Mouse (Mus musculus) midbrain, embryonic 13.5 days (tissue): Measurements from ENCODE around the gene Ncf2. TPM values are rescaled to one million over a fixed set of nuclear protein-coding genes. Genes with fewer than 3 reads are reported as not detected.

ENCODE experiments used
- ATAC-seq: fragments of 200-750 bp; cut with Nextera tagmentation; 2 replicates; pipeline ENCODE4 v1.8.0; 2017; ENCODE audit warnings: mild to moderate bottlenecking, moderate TSS enrichment, moderate library complexity
- H3K27ac ChIP-seq: fragments of 300-500 bp; sonication (generic); 2 replicates; pipeline ENCODE4 v1.5.1; 2015; ENCODE audit warnings: inconsistent platforms, mild to moderate bottlenecking, moderate library complexity
- H3K27me3 ChIP-seq: fragments of 300-500 bp; sonication (generic); 2 replicates; pipeline ENCODE4 v1.6.1; 2015; ENCODE audit warnings: mild to moderate bottlenecking, inconsistent platforms
- H3K36me3 ChIP-seq: fragments of 300-500 bp; sonication (generic); 2 replicates; pipeline ENCODE4 v1.6.1; 2015; ENCODE audit warnings: mild to moderate bottlenecking, inconsistent platforms
- H3K4me1 ChIP-seq: fragments of 300-500 bp; sonication (generic); replicated peaks from 2 replicates; pipeline ENCODE4 v1.6.1; 2015; ENCODE audit warnings: inconsistent platforms
- H3K4me2 ChIP-seq: fragments of 300-500 bp; sonication (generic); replicated peaks from 2 replicates; pipeline ENCODE4 v1.6.1; 2015; ENCODE audit warnings: moderate library complexity, mild to moderate bottlenecking, inconsistent platforms
- H3K4me3 ChIP-seq: fragments of 300-500 bp; sonication (generic); replicated peaks from 2 replicates; pipeline ENCODE4 v1.5.1; 2015; ENCODE audit warnings: mild to moderate bottlenecking, inconsistent platforms
- H3K9ac ChIP-seq: fragments of 300-500 bp; sonication (generic); replicated peaks from 2 replicates; pipeline ENCODE4 v1.6.1; 2015; ENCODE audit warnings: mild to moderate bottlenecking, inconsistent platforms
- H3K9me3 ChIP-seq: fragments of 300-500 bp; sonication (generic); 2 replicates; pipeline ENCODE4 v1.6.1; 2016; ENCODE audit warnings: mild to moderate bottlenecking, inconsistent platforms
- WGBS: fragments of 180-500 bp; shearing (Covaris S2); methylation state at CpG from one replicate; pipeline ENCODE4 v1.1.7; 2015; 5-methylcytosine and 5-hydroxymethylcytosine counted together
- polyA plus RNA-seq: library from polyadenylated mRNA; unstranded; fragments of >200 nt; fragmentation: Nextera tagmentation; extraction: Ambion mirVana; gene quantifications from 2 replicates; pipeline ENCODE4 v1.2.1, GENCODE M21; 2015

The Ncf2 gene
- polyA plus RNA-seq, 1 experiment from 2014 or later: 3.0 TPM

DNA sequence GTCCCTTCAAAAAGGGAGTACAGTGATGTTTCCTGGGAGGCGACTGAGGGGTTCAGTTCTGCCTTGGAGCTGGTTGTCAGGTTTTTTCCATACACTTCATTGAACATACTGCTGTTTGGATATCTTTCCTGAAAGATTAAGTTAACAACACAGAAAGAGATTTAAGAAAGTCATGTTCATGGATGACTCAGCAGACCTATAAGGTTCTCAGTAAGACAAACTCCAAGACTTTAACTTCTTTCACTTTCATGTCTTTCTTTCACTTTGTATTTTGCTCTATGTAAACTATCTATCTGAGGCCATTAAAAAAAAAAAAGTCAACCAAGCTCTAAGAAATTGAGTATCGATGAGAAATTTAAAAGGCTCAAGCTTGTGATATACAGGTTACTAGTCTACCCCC, 41.1 kb downstream of the Ncf2 start:
- no peak for ATAC-seq
- no peak overlapping the region for H3K9ac ChIP-seq
- H3K9me3 ChIP-seq: no peaks in the 10 kb centered on the region
- H3K27ac ChIP-seq: no peak overlapping the region
- no peaks in the 10 kb centered on the region for H3K4me1 ChIP-seq
- no peak overlapping the region for H3K4me2 ChIP-seq
- no peak overlapping the region for H3K4me3 ChIP-seq
- WGBS: 92% methylated on average over 2 of the region's 2 CpGs
- no peaks in the 10 kb centered on the region for H3K27me3 ChIP-seq
- peaks cover 86% of the 10 kb centered on the region for H3K36me3 ChIP-seq

DNA sequence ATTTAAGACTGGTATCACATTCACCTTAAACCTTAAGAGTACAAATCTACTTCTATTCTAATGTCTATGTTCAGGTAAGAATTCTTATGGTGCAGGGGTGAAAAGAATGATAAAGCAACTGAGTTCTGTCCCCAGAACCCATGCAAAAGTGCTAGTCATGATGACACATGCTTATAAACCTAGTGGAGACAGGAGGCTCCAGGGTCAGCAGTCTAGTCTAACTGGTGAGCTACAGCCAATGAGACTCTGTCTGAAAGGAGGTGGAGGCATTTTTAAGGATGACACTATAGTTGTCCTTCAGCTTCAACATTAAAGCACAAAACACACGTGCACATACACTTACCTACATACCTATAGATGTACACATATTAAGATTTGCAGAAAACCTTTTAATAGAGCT, 44.6 kb downstream of the Ncf2 start:
- no peak overlapping the region for H3K27ac ChIP-seq

DNA sequence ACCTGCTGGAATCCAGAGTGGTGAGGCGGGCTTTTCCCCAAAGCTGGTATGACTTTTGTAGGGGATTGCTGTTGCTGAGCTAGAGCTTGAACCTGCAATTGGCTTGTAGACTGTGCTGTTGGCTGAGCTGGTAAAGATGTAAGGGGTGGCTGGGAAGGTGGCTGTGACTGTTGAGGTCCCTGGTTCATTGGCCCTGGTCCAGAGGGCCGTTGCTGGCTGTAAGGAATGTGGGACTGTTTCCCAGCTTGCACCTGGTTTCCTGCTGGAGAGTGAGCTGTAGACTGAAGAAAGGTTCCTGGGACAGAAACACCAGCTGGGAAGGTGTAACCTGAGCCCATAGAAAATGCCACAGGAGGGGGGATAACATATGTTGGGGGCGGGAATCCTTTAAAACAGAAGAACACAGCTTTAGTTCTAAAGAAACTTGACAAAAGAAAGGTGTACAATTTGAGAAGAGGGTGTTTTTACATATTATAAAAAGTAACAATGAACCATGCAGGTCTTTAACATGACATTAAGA, 45.3 kb downstream of the Ncf2 start:
- no peak for ATAC-seq
- Histone ChIP-seq H3K27me3 (no peaks in the 10 kb centered on the region), H3K4me2 (no peak overlapping the region), H3K4me3 (no peak overlapping the region), H3K36me3 (peaks cover 80% of the 10 kb centered on the region), H3K9me3 (no peaks in the 10 kb centered on the region), H3K4me1 (no peaks in the 10 kb centered on the region), H3K27ac (no peak overlapping the region), H3K9ac (no peak overlapping the region)
- WGBS: 87% methylated on average over 3 of the region's 3 CpGs

More for the DNA sequence above, 44.6 kb downstream of the Ncf2 start:
- H3K27me3 ChIP-seq: no peaks in the 10 kb centered on the region
- H3K4me3 ChIP-seq: no peak overlapping the region
- peaks cover 83% of the 10 kb centered on the region for H3K36me3 ChIP-seq
- WGBS: 100% methylated on average over 1 of the region's 1 CpGs
- H3K4me2 ChIP-seq: no peak overlapping the region
- ATAC-seq: no peak
- H3K9me3 ChIP-seq: no peaks in the 10 kb centered on the region
- H3K9ac ChIP-seq: no peak overlapping the region
- H3K4me1 ChIP-seq: no peaks in the 10 kb centered on the region

DNA sequence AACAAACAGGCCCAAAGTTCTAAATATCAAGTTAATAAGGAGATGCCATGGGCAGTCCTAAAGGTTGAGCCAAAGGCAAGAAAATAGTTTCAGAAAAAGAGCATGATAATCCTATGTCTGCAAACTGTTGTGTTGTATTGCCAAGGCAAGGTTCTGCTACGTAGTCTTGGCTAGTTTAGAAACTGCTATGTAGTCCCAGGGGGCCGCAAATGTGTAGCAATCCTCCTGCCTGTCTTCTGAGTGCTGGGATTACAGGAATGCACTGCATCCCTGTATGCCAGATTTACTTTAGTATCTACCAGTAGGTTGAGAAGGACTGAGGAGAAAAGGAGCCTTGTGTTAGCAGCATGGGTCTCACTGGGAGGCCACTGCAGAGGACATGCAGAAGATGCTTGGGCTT, 46.9 kb downstream of the Ncf2 start:
- no peak overlapping the region for H3K4me3 ChIP-seq
- no peak for ATAC-seq
- WGBS: 95% methylated on average over 2 of the region's 2 CpGs
- no peak overlapping the region for H3K27ac ChIP-seq
- H3K9me3 ChIP-seq: no peaks in the 10 kb centered on the region
- peaks cover 78% of the 10 kb centered on the region for H3K36me3 ChIP-seq
- H3K27me3 ChIP-seq: no peaks in the 10 kb centered on the region
- H3K4me1 ChIP-seq: no peaks in the 10 kb centered on the region
- H3K9ac ChIP-seq: no peak overlapping the region
- H3K4me2 ChIP-seq: no peak overlapping the region

DNA sequence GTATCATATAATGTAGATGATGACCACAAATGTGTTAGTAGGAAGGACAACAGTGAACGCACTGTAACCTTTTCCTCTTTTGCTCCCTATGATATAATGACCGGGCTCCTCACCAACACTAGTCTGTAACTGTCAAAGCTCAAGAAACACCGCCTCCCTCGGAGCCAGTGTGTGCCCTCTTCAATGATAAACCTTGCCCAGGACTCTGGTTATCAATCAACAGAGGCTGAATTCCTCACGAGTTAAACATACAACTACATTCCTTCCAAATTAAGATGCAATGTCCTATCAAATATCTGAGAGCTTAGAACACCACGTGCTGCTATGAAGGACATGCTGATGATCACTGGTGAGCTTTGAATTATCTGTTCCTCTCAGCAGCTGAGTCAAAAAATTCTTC, 69.9 kb downstream of the Ncf2 start:
- Histone ChIP-seq H3K9ac (no peak overlapping the region), H3K4me3 (no peak overlapping the region), H3K4me2 (no peak overlapping the region), H3K27me3 (no peaks in the 10 kb centered on the region), H3K27ac (no peak overlapping the region), H3K9me3 (no peaks in the 10 kb centered on the region), H3K36me3 (peaks cover 30% of the 10 kb centered on the region), H3K4me1 (peaks cover 8% of the 10 kb centered on the region)
- ATAC-seq: no peak
- 96% methylated on average over 6 of the region's 6 CpGs for WGBS

DNA sequence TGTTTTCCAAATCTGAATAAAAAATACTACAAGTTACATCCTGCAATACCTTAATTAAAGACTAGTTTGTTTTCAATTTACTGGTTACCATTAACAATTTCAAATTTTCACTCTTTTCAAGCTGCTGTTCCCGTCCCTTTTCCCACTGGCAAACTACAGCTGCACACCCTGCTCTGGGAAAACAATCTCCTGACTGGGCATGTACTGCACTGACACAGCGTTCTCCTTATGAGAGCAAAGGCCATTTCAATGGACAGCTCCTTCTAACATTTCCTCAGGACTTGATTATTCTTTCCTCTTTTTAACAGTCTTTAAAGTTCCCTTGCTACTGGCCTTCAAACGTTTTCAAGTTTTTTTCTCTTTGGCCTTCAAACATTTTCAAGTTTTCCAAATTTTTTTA, 71.0 kb downstream of the Ncf2 start:
- Histone ChIP-seq H3K9me3 (no peaks in the 10 kb centered on the region), H3K27me3 (no peaks in the 10 kb centered on the region), H3K4me3 (no peak overlapping the region), H3K27ac (no peak overlapping the region), H3K9ac (no peak overlapping the region), H3K4me1 (peaks cover 8% of the 10 kb centered on the region), H3K4me2 (no peak overlapping the region), H3K36me3 (peaks cover 22% of the 10 kb centered on the region)
- WGBS: 85% methylated on average over 3 of the region's 3 CpGs
- ATAC-seq: no peak

Other genes starting within 250 kb of the Ncf2 start
- not detected in 2 replicates for gene Apobec4, start 49.6 kb upstream of the Ncf2 start, polyA plus RNA-seq
- 12.9 and 17.0 TPM in 2 replicates for gene Rgl1, start 33.8 kb upstream of the Ncf2 start, polyA plus RNA-seq
- 339 and 353 TPM in 2 replicates for gene Arpc5, start 33.7 kb upstream of the Ncf2 start, polyA plus RNA-seq
- 36.5 and 36.9 TPM in 2 replicates for gene Smg7, start 102.5 kb downstream of the Ncf2 start, polyA plus RNA-seq
- gene Nmnat2, start 154.8 kb downstream of the Ncf2 start, polyA plus RNA-seq: 62.3 and 66.8 TPM in 2 replicates